Mouse (Mus musculus) adrenal gland, postnatal 14 days (tissue): ENCODE measurements at regions not wholly inside any gene's neighbourhood (a gene's known extent, or its start where the extent isn't known, plus 50 kb on each side); places are given as distances from the start of the nearest gene placed in this dataset.

Experiments used
- DNase-seq: peaks from one replicate; pipeline ENCODE4 v3.0.0; 2021; ENCODE audit warnings: mixed read lengths

DNA sequence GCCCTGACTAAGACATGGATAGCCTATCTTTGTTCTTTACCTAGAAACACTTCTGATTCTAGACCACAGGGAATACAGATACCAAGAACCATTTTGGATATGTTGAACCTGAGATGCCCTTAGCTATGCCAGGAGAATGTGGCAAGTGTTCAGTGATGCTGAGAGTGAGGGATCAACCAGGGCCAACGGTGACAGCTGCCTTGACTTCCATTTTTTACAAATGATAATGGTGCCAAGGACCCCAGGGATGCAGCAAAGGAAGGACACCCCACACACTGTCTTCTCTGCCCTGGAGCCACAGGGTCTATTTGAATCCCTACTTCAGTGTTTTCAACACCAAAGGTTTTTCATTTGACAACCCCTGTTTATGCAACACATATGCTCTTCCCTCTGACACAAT lies 174.4 kb downstream of the Gsdmc2 start:
- DNase-seq, result no peak

DNA sequence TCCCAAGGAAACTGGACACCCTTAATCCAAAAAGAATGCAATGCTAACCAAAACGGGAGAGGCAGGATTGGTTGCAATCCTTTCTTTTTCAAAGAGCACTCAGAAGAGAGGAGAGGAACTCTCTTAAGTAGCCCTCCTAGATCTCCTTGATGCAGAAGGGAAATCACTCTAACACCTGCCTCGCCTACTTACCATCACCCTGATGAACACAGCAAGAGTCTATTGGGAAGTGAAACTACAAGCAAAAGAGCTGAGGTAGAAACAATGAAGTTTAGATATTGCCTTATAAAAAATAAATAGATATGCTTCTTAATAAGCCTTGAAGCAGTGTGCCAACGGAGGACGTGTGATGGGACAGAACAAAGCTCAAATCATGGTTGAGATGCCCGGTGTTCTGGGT lies 177.4 kb downstream of the Gsdmc2 start:
- DNase-seq, result no peak

GRCm38 (mm10) chr15:63665517-63665916 lies 179.5 kb downstream of the Gsdmc2 start:
- no peak for DNase-seq

DNA sequence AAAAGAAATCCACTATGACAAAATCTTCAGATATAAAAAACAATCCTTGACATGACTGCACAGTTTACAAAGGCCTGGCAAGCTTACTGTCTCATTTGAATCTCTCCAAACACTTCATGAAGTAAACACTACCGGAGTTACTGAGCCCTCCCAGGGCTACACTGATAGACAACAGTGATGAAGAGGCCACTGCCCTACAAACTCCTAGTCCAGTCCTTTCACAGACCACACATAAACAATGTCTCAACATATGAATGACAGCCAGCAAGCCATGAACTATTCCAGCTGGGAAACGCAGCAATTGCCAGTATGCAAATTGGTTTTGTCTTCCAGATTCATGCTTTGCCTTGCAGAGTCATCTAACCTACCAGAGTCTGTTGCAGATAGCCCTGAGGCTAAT lies 180.1 kb downstream of the Gsdmc2 start:
- no peak for DNase-seq

GRCm38 (mm10) chr15:63662183-63662582 lies 182.8 kb downstream of the Gsdmc2 start:
- no peak for DNase-seq

- no peak for DNase-seq
These were observed 186.9 kb downstream of the Gsdmc2 start for GRCm38 (mm10) chr15:63658031-63658521.

- DNase-seq, result peak; percentile 91
These were observed 192.6 kb downstream of the Gsdmc2 start for GRCm38 (mm10) chr15:63652216-63652961.

DNA sequence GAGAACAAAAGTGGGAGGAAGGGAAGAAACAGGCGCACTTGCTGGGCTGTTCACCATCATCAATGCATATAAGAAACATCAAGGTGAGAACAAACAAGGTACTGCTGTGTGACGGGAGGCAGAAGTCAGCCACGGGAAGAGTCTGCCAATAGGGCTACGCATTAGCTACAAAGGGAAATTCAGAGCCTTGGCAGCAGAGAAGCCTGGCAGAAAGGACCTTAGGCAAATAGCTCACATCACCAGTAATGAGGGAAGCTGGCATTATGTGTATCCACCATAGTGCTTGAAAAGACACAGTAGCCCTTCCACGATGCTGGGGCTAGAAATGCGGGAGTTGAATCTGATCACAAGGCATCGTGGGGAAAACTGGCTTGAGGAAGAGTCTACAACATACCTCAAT lies 193.9 kb downstream of the Gsdmc2 start:
- DNase-seq, result no peak

DNA sequence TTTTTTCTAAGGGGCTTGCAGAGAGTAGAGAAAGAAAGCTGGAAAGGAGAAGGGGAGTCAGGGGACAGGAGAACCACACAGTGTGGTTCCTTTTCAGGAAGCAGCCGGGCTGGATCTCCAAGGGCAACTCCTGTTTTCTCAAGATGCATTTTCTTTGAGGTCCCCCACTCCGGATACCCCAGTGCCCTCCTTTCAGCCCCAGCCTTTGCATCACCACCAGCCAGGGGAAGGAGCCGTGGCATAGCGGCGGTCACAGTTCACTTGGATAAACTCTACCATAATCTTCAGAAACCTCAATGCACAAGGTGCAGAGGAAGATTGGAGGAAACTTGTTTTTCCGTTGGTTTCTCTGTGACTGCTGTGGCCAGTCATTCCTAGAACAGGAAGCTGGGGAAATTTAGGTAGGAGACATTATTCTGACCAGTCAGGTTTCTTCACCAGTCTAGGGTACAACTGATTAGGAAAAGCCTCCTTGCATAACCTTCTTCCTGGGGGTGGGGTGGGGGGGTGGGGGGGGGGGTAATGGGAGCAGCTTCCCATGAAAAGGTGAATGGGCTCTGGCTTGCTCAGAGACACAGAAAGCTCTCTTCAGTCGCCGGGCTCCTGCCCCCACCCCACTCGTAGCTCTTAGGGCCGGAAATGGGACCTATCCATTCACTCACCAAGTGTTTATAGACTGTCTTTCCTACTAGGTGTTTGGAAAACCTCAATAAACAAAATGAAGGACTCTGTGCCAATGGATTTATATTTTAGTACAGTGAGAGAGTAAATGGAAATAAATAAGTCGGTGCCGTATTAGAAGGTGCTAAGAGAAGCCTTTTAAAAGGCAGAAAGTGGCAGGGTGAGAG lies 196.6 kb downstream of the Gsdmc2 start:
- no peak for DNase-seq

- DNase-seq, result no peak
These were observed 220.2 kb downstream of the Gsdmc2 start for GRCm38 (mm10) chr15:63624814-63625213.

- DNase-seq, result no peak
These were observed 220.7 kb downstream of the Gsdmc2 start for GRCm38 (mm10) chr15:63624249-63624648.

DNA sequence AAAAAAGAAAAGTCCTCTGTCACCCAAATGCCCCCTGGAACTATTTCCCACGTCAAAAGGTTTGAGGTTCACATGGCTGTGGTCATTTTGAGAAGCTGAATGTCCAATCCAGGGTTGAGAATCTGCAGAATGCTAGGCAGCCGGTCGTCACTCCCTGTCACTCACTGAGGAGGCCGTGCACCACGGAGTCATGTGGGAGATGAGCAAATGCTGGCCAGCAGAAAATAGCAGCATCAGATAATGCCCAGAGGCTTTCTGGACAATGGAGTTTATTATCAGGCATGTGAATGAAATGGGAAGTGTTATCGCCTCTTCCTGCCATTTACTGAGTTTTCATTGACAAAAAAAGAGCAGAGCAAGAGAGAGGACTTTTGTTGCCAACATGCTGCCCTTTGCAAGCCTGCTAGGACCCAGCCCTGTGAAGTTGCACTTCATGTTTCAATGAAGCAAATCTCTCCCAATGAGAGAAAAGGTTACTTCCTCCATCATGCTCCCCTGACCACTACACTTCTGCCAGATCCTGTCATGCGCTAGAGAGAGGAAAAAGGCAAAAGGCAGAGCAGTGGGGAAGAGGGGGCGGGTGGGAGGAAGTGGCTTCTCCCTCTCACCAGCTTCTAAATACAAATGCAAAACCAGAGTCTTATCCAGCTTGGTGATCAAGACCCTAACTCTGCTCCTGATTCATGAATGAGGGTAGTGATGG lies 228.3 kb downstream of the Gsdmc2 start:
- no peak for DNase-seq

DNA sequence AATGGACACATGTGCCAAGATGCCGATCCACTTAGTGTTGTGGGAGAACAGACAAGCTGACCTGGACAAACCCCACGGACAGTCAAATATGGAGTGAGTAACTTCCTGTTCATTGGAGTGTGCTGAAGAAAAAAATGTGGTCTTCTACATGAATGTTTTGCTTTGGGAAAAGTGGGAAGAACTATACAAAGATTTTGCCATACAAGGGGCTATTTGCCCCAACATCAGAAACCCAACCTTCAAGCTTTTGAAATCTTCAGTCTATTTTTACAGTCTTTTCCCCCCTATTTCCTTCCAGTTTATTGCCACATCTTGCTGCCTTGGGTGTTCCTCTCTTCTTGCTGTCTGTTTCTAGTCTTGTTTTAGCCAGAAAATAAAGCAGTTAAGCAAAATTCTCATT lies 230.8 kb downstream of the Gsdmc2 start:
- DNase-seq, result no peak

GRCm38 (mm10) chr15:63613120-63613519 lies 231.9 kb downstream of the Gsdmc2 start:
- DNase-seq, result no peak

- no peak for DNase-seq
These were observed 233.8 kb downstream of the Gsdmc2 start for GRCm38 (mm10) chr15:63611161-63611560.

GRCm38 (mm10) chr15:63603100-63603714 lies 241.8 kb downstream of the Gsdmc2 start:
- DNase-seq, result peak; percentile 11

- DNase-seq, result peak; percentile 59
These were observed 243.4 kb downstream of the Gsdmc2 start for GRCm38 (mm10) chr15:63601543-63601942.

DNA sequence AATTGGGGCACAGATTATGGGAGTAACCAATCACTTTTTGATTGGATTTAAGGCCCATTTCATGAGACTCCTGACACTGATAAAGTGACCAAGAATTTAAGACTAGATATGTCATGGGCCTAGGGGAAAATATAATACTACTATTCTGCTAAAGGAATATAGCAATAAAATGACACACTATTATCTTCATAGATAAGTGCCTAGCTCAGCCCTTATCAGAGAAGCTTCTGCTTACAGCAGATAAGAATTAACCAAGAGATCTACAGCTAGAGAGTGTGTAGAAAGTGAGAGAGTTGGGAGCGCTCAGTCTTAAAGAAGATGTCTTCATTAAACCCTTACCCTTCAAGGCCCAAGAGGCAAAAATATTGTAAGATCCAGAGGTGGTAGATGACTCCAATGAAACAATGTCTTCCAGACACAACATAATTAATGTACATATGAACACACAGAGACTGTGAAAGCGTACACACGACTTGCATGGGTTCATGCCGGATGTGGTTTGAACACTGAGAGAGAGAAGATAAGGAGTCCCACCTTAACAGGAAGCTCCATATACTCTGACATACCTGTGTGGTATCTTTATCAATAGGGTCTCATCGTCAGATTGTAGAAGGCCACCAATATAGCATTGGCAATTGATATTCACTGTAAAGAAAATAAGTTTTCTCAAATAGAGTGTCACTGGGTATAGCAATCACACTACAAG lies 252.1 kb downstream of the Gsdmc2 start:
- DNase-seq, result no peak

DNA sequence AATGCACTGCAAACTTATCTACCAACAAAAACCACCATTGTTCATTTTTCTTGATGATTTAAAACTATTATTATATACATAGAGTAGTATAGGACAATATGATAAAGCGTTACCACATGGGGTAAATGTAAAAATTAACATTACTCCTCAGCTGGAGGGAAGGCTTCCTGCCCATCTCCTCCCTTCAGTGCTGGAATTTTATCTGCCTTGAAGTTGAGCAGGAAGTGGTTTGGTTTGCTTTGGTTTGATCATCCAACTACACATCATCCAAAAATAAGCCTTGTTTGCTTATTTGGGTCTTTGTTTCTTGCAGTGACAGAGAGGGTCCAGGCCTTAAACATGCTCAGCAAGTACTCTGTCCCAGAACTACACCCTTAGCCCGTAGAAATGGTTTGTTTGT lies 285.7 kb downstream of the Gsdmc2 start:
- no peak for DNase-seq

- peak; percentile 7 for DNase-seq
These were observed 286.3 kb downstream of the Gsdmc2 start for GRCm38 (mm10) chr15:63558691-63559090.

DNA sequence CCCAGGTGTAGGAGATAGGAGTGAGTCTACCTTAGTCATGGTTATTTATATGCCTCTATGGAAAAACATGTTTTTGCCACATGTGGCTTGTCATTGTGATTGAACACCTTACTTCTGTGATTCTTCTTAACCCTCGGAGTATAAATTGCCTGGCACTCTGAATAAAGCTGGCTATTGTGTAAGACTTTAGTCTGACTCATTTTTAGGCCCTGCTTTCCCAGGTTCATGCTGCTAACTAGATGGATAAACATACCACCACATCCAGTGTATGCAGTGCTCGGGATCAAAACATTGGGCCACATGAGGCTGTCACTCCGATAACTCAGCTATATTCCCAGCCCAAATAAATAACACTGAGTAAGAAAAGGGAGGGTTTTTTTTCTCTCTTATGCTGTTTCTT lies 287.2 kb downstream of the Gsdmc2 start:
- DNase-seq, result no peak

GRCm38 (mm10) chr15:63553597-63553996 lies 291.4 kb downstream of the Gsdmc2 start:
- no peak for DNase-seq
